Mouse (Mus musculus) embryonic stem cell, embryonic (primary cell): ENCODE results near the gene Nob1.

Source experiments
- CTCF ChIA-PET, 4 experiments: fragments of 300-600 bp in 2 of 4; fragments of 350-600 bp in 2 of 4; sonication (Branson Sonifier 250); formaldehyde crosslinking; loops; one replicate each; lab custom pipeline; 2022; ENCODE audit warnings: inconsistent platforms in 2 of 4; lab: Charles Lee
- POLR2A ChIA-PET, 4 experiments: fragments of 300-600 bp in 2 of 4; fragments of 350-600 bp in 2 of 4; sonication (Branson Sonifier 250); formaldehyde crosslinking; loops; one replicate each; lab custom pipeline; 2022; ENCODE audit warnings: antibody characterized with exemption in 4 of 4, inconsistent platforms in 1 of 4; lab: Charles Lee

The Nob1 gene

GRCm38 (mm10) chr8:107424597-107425229 lies at the start of gene Nob1:
TSS of gene Nob1 (minus strand) at chr8:107425051.
- ChIA-PET CTCF (interaction anchor here (0.5 to 2.2 kb wide), 35 partner anchors 8 to 339 kb away, joined by 3 to 14 read pairs (median 3); partner anchors contain the start of genes Nqo1 (in 2 of the 4) and Psmd7 (in 1 of the 4)), POLR2A (interaction anchor here (0.6 to 25.8 kb wide), 49 partner anchors 8 to 376 kb away, joined by 3 to 394 read pairs (median 3); partner anchors contain the start of genes Nqo1 (in 3 of the 4), Pdf (in 1 of the 4) and Wwp2 (in 1 of the 4))

- ChIA-PET CTCF (interaction anchor here in 2 of 4 experiments (0.7 to 1.0 kb wide), 2 partner anchors 103 to 1407 kb away, joined by 4 to 5 read pairs; no protein-coding TSS in a partner anchor), POLR2A (interaction anchor here in 1 of 4 experiments (0.7 to 2.6 kb wide), 6 partner anchors 11 to 798 kb away, joined by 3 to 7 read pairs (median 4); partner anchors contain the start of gene Nob1)
Observed at GRCm38 (mm10) chr8:107473369-107473768, 48.5 kb upstream of the Nob1 start.

GRCm38 (mm10) chr8:107472403-107473100 lies 47.7 kb upstream of the Nob1 start:
- POLR2A ChIA-PET, result interaction anchor here in 1 of 4 experiments (0.9 to 2.6 kb wide), 6 partner anchors 10 to 88 kb away, joined by 3 to 6 read pairs (median 4); no protein-coding TSS in a partner anchor
- CTCF ChIA-PET, result interaction anchor here in 2 of 4 experiments (0.6 to 1.7 kb wide), 4 partner anchors 17 to 278 kb away, joined by 3 to 5 read pairs (median 4); no protein-coding TSS in a partner anchor

- ChIA-PET POLR2A (interaction anchor here in 3 of 4 experiments (0.7 to 1.7 kb wide), 3 partner anchors 11 to 193 kb away, joined by 3 read pairs; no protein-coding TSS in a partner anchor), CTCF (interaction anchor here in 1 of 4 experiments (0.8 kb wide), 1 partner anchor 146 kb away, joined by 3 read pairs; no protein-coding TSS in a partner anchor)
Observed at GRCm38 (mm10) chr8:107470302-107470701, 45.5 kb upstream of the Nob1 start.

GRCm38 (mm10) chr8:107468811-107469302 lies 44.0 kb upstream of the Nob1 start:
- ChIA-PET POLR2A (interaction anchor here in 2 of 4 experiments (0.6 to 1.7 kb wide), 3 partner anchors 10 to 527 kb away, joined by 3 to 5 read pairs (median 4); no protein-coding TSS in a partner anchor), CTCF (interaction anchor here in 1 of 4 experiments (0.7 kb wide), 1 partner anchor 106 kb away, joined by 3 read pairs; no protein-coding TSS in a partner anchor)

- ChIA-PET POLR2A (interaction anchor here in 3 of 4 experiments (0.6 to 2.5 kb wide), 13 partner anchors 9 to 341 kb away, joined by 3 to 10 read pairs (median 4); no protein-coding TSS in a partner anchor), CTCF (interaction anchor here (0.5 to 2.7 kb wide), 54 partner anchors 9 to 1696 kb away, joined by 3 to 24 read pairs (median 4); partner anchors contain the start of genes Nob1 (in 1 of the 4), Nqo1 (in 1 of the 4) and Pdf (in 1 of the 4))
Observed at GRCm38 (mm10) chr8:107466642-107467041, 41.8 kb upstream of the Nob1 start.

- POLR2A ChIA-PET, result interaction anchor here in 2 of 4 experiments (0.9 to 2.5 kb wide), 7 partner anchors 10 to 106 kb away, joined by 3 to 10 read pairs (median 4); partner anchors contain the start of gene Nob1 (in 1 of the 2)
Observed at GRCm38 (mm10) chr8:107465332-107465990, 40.6 kb upstream of the Nob1 start.

GRCm38 (mm10) chr8:107462423-107462822 lies 37.6 kb upstream of the Nob1 start:
- POLR2A ChIA-PET, result interaction anchor here in 2 of 4 experiments (0.8 to 1.9 kb wide), 5 partner anchors 8 to 34 kb away, joined by 3 to 6 read pairs (median 3); no protein-coding TSS in a partner anchor
- CTCF ChIA-PET, result interaction anchor here in 3 of 4 experiments (0.8 to 1.1 kb wide), 4 partner anchors 110 to 112 kb away, joined by 3 to 4 read pairs (median 3); no protein-coding TSS in a partner anchor

More at GRCm38 (mm10) chr8:107465332-107465990, 40.6 kb upstream of the Nob1 start:
- CTCF ChIA-PET, result interaction anchor here (0.6 to 2.7 kb wide), 23 partner anchors 8 to 274 kb away, joined by 3 to 24 read pairs (median 4); partner anchors contain the start of gene Nob1 (in 1 of the 4)

GRCm38 (mm10) chr8:107458281-107458680 lies 33.4 kb upstream of the Nob1 start:
- ChIA-PET POLR2A (interaction anchor here in 1 of 4 experiments (0.9 to 3.4 kb wide), 5 partner anchors 11 to 118 kb away, joined by 3 to 27 read pairs (median 5); no protein-coding TSS in a partner anchor), CTCF (interaction anchor here (0.5 to 4.6 kb wide), 9 partner anchors 9 to 517 kb away, joined by 3 to 26 read pairs (median 4); no protein-coding TSS in a partner anchor)

- ChIA-PET CTCF (interaction anchor here in 3 of 4 experiments (0.6 to 4.6 kb wide), 8 partner anchors 8 to 119 kb away, joined by 3 to 26 read pairs (median 4); no protein-coding TSS in a partner anchor), POLR2A (interaction anchor here in 2 of 4 experiments (1.0 to 3.4 kb wide), 5 partner anchors 11 to 115 kb away, joined by 3 to 27 read pairs (median 6); no protein-coding TSS in a partner anchor)
Observed at GRCm38 (mm10) chr8:107457725-107458124, 32.9 kb upstream of the Nob1 start.

GRCm38 (mm10) chr8:107455268-107455667 lies 30.4 kb upstream of the Nob1 start:
- POLR2A ChIA-PET, result interaction anchor here in 2 of 4 experiments (1.0 to 2.1 kb wide), 8 partner anchors 9 to 132 kb away, joined by 3 to 10 read pairs (median 4); no protein-coding TSS in a partner anchor
- CTCF ChIA-PET, result interaction anchor here (0.6 to 4.6 kb wide), 16 partner anchors 9 to 121 kb away, joined by 3 to 26 read pairs (median 4); partner anchors contain the start of gene Nob1 (in 1 of the 4)

- ChIA-PET CTCF (interaction anchor here in 3 of 4 experiments (0.6 to 2.1 kb wide), 4 partner anchors 44 to 1768 kb away, joined by 4 to 15 read pairs (median 6); no protein-coding TSS in a partner anchor), POLR2A (interaction anchor here in 2 of 4 experiments (0.9 to 8.4 kb wide), 6 partner anchors 9 to 129 kb away, joined by 3 to 52 read pairs (median 3); partner anchors contain the start of gene Nob1 (in 1 of the 2))
Observed at GRCm38 (mm10) chr8:107453386-107453785, 28.5 kb upstream of the Nob1 start.

GRCm38 (mm10) chr8:107451414-107452066 lies 26.7 kb upstream of the Nob1 start:
- POLR2A ChIA-PET, result interaction anchor here in 2 of 4 experiments (0.5 to 8.4 kb wide), 2 partner anchors 12 to 54 kb away, joined by 4 to 52 read pairs; no protein-coding TSS in a partner anchor
- CTCF ChIA-PET, result interaction anchor here in 3 of 4 experiments (0.6 to 0.9 kb wide), 3 partner anchors 15 to 125 kb away, joined by 3 to 8 read pairs (median 4); no protein-coding TSS in a partner anchor

GRCm38 (mm10) chr8:107449655-107450054 lies 24.8 kb upstream of the Nob1 start:
- ChIA-PET CTCF (interaction anchor here (0.5 to 1.4 kb wide), 9 partner anchors 8 to 235 kb away, joined by 3 to 15 read pairs (median 4); no protein-coding TSS in a partner anchor), POLR2A (interaction anchor here in 3 of 4 experiments (0.6 to 8.4 kb wide), 24 partner anchors 9 to 513 kb away, joined by 3 to 52 read pairs (median 4); partner anchors contain the start of gene Nqo1 (in 2 of the 3))

GRCm38 (mm10) chr8:107449130-107449529 lies 24.3 kb upstream of the Nob1 start:
- ChIA-PET POLR2A (interaction anchor here (0.6 to 8.4 kb wide), 30 partner anchors 9 to 336 kb away, joined by 3 to 52 read pairs (median 4); partner anchors contain the start of genes Nqo1 (in 2 of the 4), Nob1 (in 1 of the 4) and Wwp2 (in 1 of the 4)), CTCF (interaction anchor here in 3 of 4 experiments (0.6 to 2.1 kb wide), 8 partner anchors 9 to 236 kb away, joined by 3 to 15 read pairs (median 6); partner anchors contain the start of gene Nob1 (in 1 of the 3))
